Mouse (Mus musculus) CH12.LX (cell line): ENCODE results near the gene Dusp22. TPM values are rescaled to one million over a fixed set of nuclear protein-coding genes. Genes with fewer than 3 reads are reported as not detected.

Source experiments
- DNase-seq: peaks from one replicate; pipeline ENCODE4 v3.0.0-alpha.2; 2013; ENCODE audit errors: extremely low read depth
- H3K27ac ChIP-seq: 2 replicates; pipeline ENCODE4 v1.5.1; 2012; ENCODE audit warnings: low read depth, mild to moderate bottlenecking, control low read depth, moderate library complexity; ENCODE audit not compliant: insufficient read depth
- H3K27me3 ChIP-seq: replicated peaks from 2 replicates; pipeline ENCODE3; 2012; ENCODE audit warnings: inconsistent platforms
- H3K36me3 ChIP-seq, 2 experiments: replicated peaks in 1 of 2; 2 replicates each; pipeline versions ENCODE3 to v1.6.1; 2012; ENCODE audit warnings: inconsistent platforms in 1 of 2, low read length in 1 of 2, mild to moderate bottlenecking in 1 of 2, mixed read lengths in 1 of 2, moderate library complexity in 1 of 2; ENCODE audit not compliant: control insufficient read depth in 1 of 2, insufficient read depth in 1 of 2
- H3K4me1 ChIP-seq, 2 experiments: 2 replicates each; pipeline ENCODE4 v1.6.1; 2012; ENCODE audit warnings: inconsistent platforms in 1 of 2, moderate library complexity in 1 of 2; ENCODE audit not compliant: insufficient read depth in 2 of 2, control insufficient read depth in 1 of 2
- H3K4me2 ChIP-seq: 2 replicates; pipeline ENCODE4 v1.6.1; 2012; ENCODE audit warnings: low read depth, mild to moderate bottlenecking, control low read depth; ENCODE audit not compliant: poor library complexity, insufficient read depth, severe bottlenecking
- H3K4me3 ChIP-seq, 3 experiments: fragments of 150-350 bp in 1 of 3; sonication (generic) in 1 of 3; replicated peaks in 1 of 3; 2 replicates each; pipeline versions ENCODE3 to v1.5.1; 2011 to 2012; ENCODE audit warnings: low read depth in 2 of 3, low read length in 2 of 3, mild to moderate bottlenecking in 2 of 3, moderate library complexity in 2 of 3, control low read depth in 1 of 3, improper control_type of control experiment in 1 of 3, inconsistent platforms in 1 of 3, mixed read lengths in 1 of 3; ENCODE audit not compliant: poor library complexity in 1 of 3
- H3K79me2 ChIP-seq: replicated peaks from 2 replicates; pipeline ENCODE4 v1.6.1; 2012; ENCODE audit warnings: mild to moderate bottlenecking, moderate library complexity; ENCODE audit not compliant: control insufficient read depth, poor library complexity, insufficient read depth, severe bottlenecking; ENCODE audit errors: extremely low read depth
- H3K9ac ChIP-seq: 2 replicates; pipeline ENCODE4 v1.6.1; 2012; ENCODE audit warnings: low read depth, mild to moderate bottlenecking, control low read depth, moderate library complexity; ENCODE audit not compliant: insufficient read depth
- H3K9me3 ChIP-seq: replicated peaks from 2 replicates; pipeline ENCODE3; 2012; ENCODE audit warnings: low read length, inconsistent platforms, mixed read lengths
- BHLHE40 ChIP-seq: IDR thresholded peaks from 2 replicates; pipeline ENCODE4 v1.6.1; 2011; ENCODE audit warnings: mild to moderate bottlenecking, low read depth, low read length, improper control_type of control experiment
- CHD1 ChIP-seq: IDR thresholded peaks from 2 replicates; pipeline ENCODE4 v1.6.1; 2012; ENCODE audit warnings: low read depth, low read length, improper control_type of control experiment, inconsistent platforms
- CTCF ChIP-seq, 2 experiments: IDR thresholded peaks in 1 of 2; conservative IDR thresholded peaks in 1 of 2; 2 replicates each; pipeline ENCODE4 v1.5.1; 2011 to 2012; ENCODE audit warnings: low read depth in 2 of 2, low read length in 2 of 2, improper control_type of control experiment in 1 of 2, inconsistent platforms in 1 of 2, mild to moderate bottlenecking in 1 of 2, moderate library complexity in 1 of 2
- ELF1 ChIP-seq: IDR thresholded peaks from 2 replicates; pipeline ENCODE4 v1.6.1; 2014; ENCODE audit warnings: low read depth, mild to moderate bottlenecking, inconsistent platforms, low read length, improper control_type of control experiment
- EP300 ChIP-seq: IDR thresholded peaks from 2 replicates; pipeline ENCODE4 v1.6.1; 2011; ENCODE audit warnings: low read length, improper control_type of control experiment
- ETS1 ChIP-seq: conservative IDR thresholded peaks from 2 replicates; pipeline ENCODE4 v1.6.1; 2012; ENCODE audit warnings: low read depth, mild to moderate bottlenecking, inconsistent platforms, low read length, improper control_type of control experiment, moderate library complexity
- GABPA ChIP-seq: IDR thresholded peaks from 2 replicates; pipeline ENCODE4 v1.6.1; 2012; ENCODE audit warnings: low read depth, low read length, improper control_type of control experiment, inconsistent platforms; ENCODE audit not compliant: insufficient replicate concordance
- HCFC1 ChIP-seq: IDR thresholded peaks from 2 replicates; pipeline ENCODE4 v1.6.1; 2012; ENCODE audit warnings: low read depth, mild to moderate bottlenecking, inconsistent platforms, low read length, improper control_type of control experiment
- IRF4 ChIP-seq: IDR thresholded peaks from 2 replicates; pipeline ENCODE4 v1.6.1; 2014; ENCODE audit warnings: low read depth, mild to moderate bottlenecking, inconsistent platforms, low read length, improper control_type of control experiment
- JUND ChIP-seq: conservative IDR thresholded peaks from 2 replicates; pipeline ENCODE4 v1.6.1; 2011; ENCODE audit warnings: low read depth, low read length, improper control_type of control experiment
- MAFK ChIP-seq: IDR thresholded peaks from 2 replicates; pipeline ENCODE4 v1.6.1; 2011; ENCODE audit warnings: low read length, improper control_type of control experiment; ENCODE audit not compliant: insufficient replicate concordance
- MAX ChIP-seq: IDR thresholded peaks from 2 replicates; pipeline ENCODE4 v1.6.1; 2011; ENCODE audit warnings: low read length, improper control_type of control experiment
- MAZ ChIP-seq: IDR thresholded peaks from 2 replicates; pipeline ENCODE4 v1.6.1; 2012; ENCODE audit warnings: low read depth, mild to moderate bottlenecking, inconsistent platforms, low read length, improper control_type of control experiment, moderate library complexity
- MEF2A ChIP-seq: IDR thresholded peaks from 2 replicates; pipeline ENCODE4 v1.6.1; 2014; ENCODE audit warnings: low read depth, mild to moderate bottlenecking, inconsistent platforms, low read length, improper control_type of control experiment, borderline replicate concordance
- MXI1 ChIP-seq: IDR thresholded peaks from 2 replicates; pipeline ENCODE4 v1.6.1; 2011; ENCODE audit warnings: mild to moderate bottlenecking, low read depth, low read length, improper control_type of control experiment
- MYC ChIP-seq: IDR thresholded peaks from 2 replicates; pipeline ENCODE4 v1.6.1; 2011; ENCODE audit warnings: low read depth, mild to moderate bottlenecking, improper control_type of control experiment, low read length
- POLR2AphosphoS2 ChIP-seq: IDR thresholded peaks from 2 replicates; pipeline ENCODE4 v1.6.1; 2011; ENCODE audit warnings: low read depth, low read length, improper control_type of control experiment
- RCOR1 ChIP-seq: conservative IDR thresholded peaks from 2 replicates; pipeline ENCODE4 v1.6.1; 2012; ENCODE audit warnings: low read depth, mild to moderate bottlenecking, inconsistent platforms, low read length, improper control_type of control experiment
- SIN3A ChIP-seq: IDR thresholded peaks from 2 replicates; pipeline ENCODE4 v1.6.1; 2012; ENCODE audit warnings: low read length, improper control_type of control experiment, inconsistent platforms
- SMC3 ChIP-seq: IDR thresholded peaks from 2 replicates; pipeline ENCODE4 v1.6.1; 2011; ENCODE audit warnings: low read depth, low read length, improper control_type of control experiment
- TBP ChIP-seq: conservative IDR thresholded peaks from 2 replicates; pipeline ENCODE4 v1.6.1; 2011; ENCODE audit warnings: low read depth, low read length, improper control_type of control experiment
- TCF12 ChIP-seq: IDR thresholded peaks from 2 replicates; pipeline ENCODE4 v1.6.1; 2014; ENCODE audit warnings: low read depth, mild to moderate bottlenecking, inconsistent platforms, low read length, improper control_type of control experiment
- UBTF ChIP-seq: IDR thresholded peaks from 2 replicates; pipeline ENCODE4 v1.6.1; 2012; ENCODE audit warnings: low read depth, mild to moderate bottlenecking, inconsistent platforms, low read length, improper control_type of control experiment, moderate library complexity
- USF1 ChIP-seq: IDR thresholded peaks from 2 replicates; pipeline ENCODE4 v1.6.1; 2014; ENCODE audit warnings: low read depth, mild to moderate bottlenecking, inconsistent platforms, low read length, improper control_type of control experiment
- ZC3H11A ChIP-seq: IDR thresholded peaks from 2 replicates; pipeline ENCODE4 v1.6.1; 2012; ENCODE audit warnings: low read depth, mild to moderate bottlenecking, inconsistent platforms, low read length, improper control_type of control experiment
- ZKSCAN1 ChIP-seq: IDR thresholded peaks from 2 replicates; pipeline ENCODE4 v1.6.1; 2012; ENCODE audit warnings: low read depth, inconsistent platforms, low read length, improper control_type of control experiment, borderline replicate concordance
- ZMIZ1 ChIP-seq: IDR thresholded peaks from 2 replicates; pipeline ENCODE4 v1.6.1; 2012; ENCODE audit warnings: low read depth, mild to moderate bottlenecking, inconsistent platforms, low read length, improper control_type of control experiment
- dilution Hi-C: fragments of 300-500 bp; cut with MboI; formaldehyde crosslinking; loops from 2 replicates; pipeline ENCODE4 v1.14.3; 2020; ENCODE audit warnings: low sequenced_read_pairs; ENCODE audit not compliant: extremely low pct_unique_long_range_greater_than_20kb, extremely low pct_ligation_motif_present
- in situ Hi-C: fragments of 300-500 bp; cut with MboI; formaldehyde crosslinking; loops from 3 replicates; pipeline ENCODE4 v1.14.3; 2019; ENCODE audit warnings: low sequenced_read_pairs, low pct_ligation_motif_present, low pct_unique_long_range_greater_than_20kb, mixed read lengths
- polyA plus RNA-seq: library from polyadenylated mRNA; unstranded; fragments of >175 nt; gene quantifications from 2 replicates; pipeline ENCODE4 v1.2.1, GENCODE M21; 2012; ENCODE audit warnings: low read depth; ENCODE audit not compliant: insufficient read length
- total RNA-seq, 2 experiments: library from RNA; depleted of rRNA; stranded (reverse); fragments of 300-350 nt in 1 of 2; fragments of >200 nt in 1 of 2; gene quantifications; 2 replicates each; pipeline ENCODE4 v1.2.3; 2012 to 2014

Dusp22 gene
- total and polyA plus RNA-seq, 3 experiments, result 18.0 to 28.7 (median 22.5) TPM

- Histone ChIP-seq H3K4me1 (peaks cover 9 to 43% of the 10 kb centered on the region in 2 experiments), H3K9me3 (no peaks in the 10 kb centered on the region), H3K9ac (peak overlapping the region; percentile 91), H3K27me3 (no peaks in the 10 kb centered on the region), H3K36me3 (peaks cover 29 to 42% of the 10 kb centered on the region in 2 experiments), H3K4me3 (peak overlapping the region; percentile 87 to 98 (median 90)), H3K4me2 (peak overlapping the region; percentile 31), H3K27ac (peak overlapping the region; percentile 83), H3K79me2 (peaks cover 56% of the 10 kb centered on the region)
- in situ Hi-C loops, result loop anchor here (5.0 to 10.0 kb wide), 3 partner anchors 32 to 145 kb away; no protein-coding TSS in a partner anchor
- no peak for DNase-seq
- dilution Hi-C loops, result no loop called here
- no peak for TF ChIP-seq MEF2A
- peak; percentile 62 for TF ChIP-seq SIN3A
- TF ChIP-seq SMC3, result peak; percentile 10; the same call in 1 of the 2 replicates
- TF ChIP-seq USF1, result peak; percentile 22; the same call in 1 of the 2 replicates
- peak; percentile 75 for TF ChIP-seq MXI1
- TF ChIP-seq MAX, result peak; percentile 48; the same call in 1 of the 2 replicates
- TF ChIP-seq ELF1, result no peak
- TF ChIP-seq POLR2AphosphoS2, result peak; percentile 67; the same call in 1 of the 2 replicates
Measured at GRCm38 (mm10) chr13:30749557-30750141, 89.8 kb downstream of the Dusp22 start.

GRCm38 (mm10) chr13:30750461-30751303 is 90.9 kb downstream of the Dusp22 start:
- no peaks in the 10 kb centered on the region for H3K9me3 ChIP-seq
- no peaks in the 10 kb centered on the region for H3K27me3 ChIP-seq
- H3K9ac ChIP-seq, result peak overlapping the region; percentile 91
- peaks cover 6 to 48% of the 10 kb centered on the region in 2 experiments for H3K4me1 ChIP-seq
- dilution Hi-C loops, result no loop called here
- peak overlapping the region; percentile 95 for H3K4me2 ChIP-seq
- no peak for DNase-seq
- H3K4me3 ChIP-seq, result peak overlapping the region; percentile 87 to 98 (median 90)
- H3K79me2 ChIP-seq, result peaks cover 66% of the 10 kb centered on the region
- in situ Hi-C loops, result loop anchor here (5.0 to 10.0 kb wide), 3 partner anchors 33 to 146 kb away; no protein-coding TSS in a partner anchor
- peaks cover 39 to 52% of the 10 kb centered on the region in 2 experiments for H3K36me3 ChIP-seq
- H3K27ac ChIP-seq, result peak overlapping the region; percentile 95
- TF ChIP-seq MAX (no peak), SMC3 (no peak), JUND (no peak), ETS1 (no peak), EP300 (no peak), BHLHE40 (no peak), ZKSCAN1 (no peak), MXI1 (peak; percentile 24; the same call in 1 of the 2 replicates), MAZ (no peak), RCOR1 (0 out of 2 replicates have a peak, but pooled peaks have one; percentile 26), TCF12 (no peak), MAFK (no peak; the same call in 1 of the 2 replicates), CHD1 (peak; percentile 70), IRF4 (no peak), MYC (0 out of 2 replicates have a peak, but pooled peaks have one; percentile 5), UBTF (0 out of 2 replicates have a peak, but pooled peaks have one; percentile 1), GABPA (no peak), TBP (no peak), ZMIZ1 (peak; percentile 4; the same call in 1 of the 2 replicates), ZC3H11A (no peak), SIN3A (no peak; the same call in 1 of the 2 replicates), HCFC1 (no peak), CTCF (conservative IDR thresholded peaks at IDR 0.05 in 1 of 2, IDR thresholded peaks at IDR 0.05 in 1 of 2; ENCODE audit: low read depth in 2 of 2, low read length in 2 of 2) (no peak), MEF2A (no peak; the same call in 1 of the 2 replicates), ELF1 (no peak)
